Mouse (Mus musculus): ENCODE results near the gene Tmem176a. TPM values are rescaled to one million over a fixed set of nuclear protein-coding genes. Genes with fewer than 3 reads are reported as not detected.

Gene Tmem176a
- total and polyA plus RNA-seq, 3 experiments: 3.9 to 18.5 TPM; not detected in 1

GRCm38 (mm10) chr6:48845086-48845485, 4.4 kb downstream of the Tmem176a start:
- no peak overlapping the region for H3K9ac ChIP-seq (ENCODE audit: control insufficient read depth, low read depth, low read length, poor library complexity, severe bottlenecking)
- H3K9me3 ChIP-seq (replicated peaks; ENCODE audit: insufficient read depth, low read length): no peaks in the 10 kb centered on the region
- H3K4me1 ChIP-seq (ENCODE audit: control insufficient read depth in 1 of 2, insufficient read depth in 2 of 2, low read length in 2 of 2): peaks cover 0 to 11% of the 10 kb centered on the region in 2 experiments; a peak in 2 of 4 replicates
- H3K4me3 ChIP-seq (ENCODE audit: control insufficient read depth in 1 of 2, insufficient read depth in 1 of 2, low read depth in 2 of 2, low read length in 2 of 2): no peak overlapping the region
- DNase-seq (ENCODE audit: low read depth, low spot score): no peak
- no peak overlapping the region for H3K27ac ChIP-seq (ENCODE audit: control insufficient read depth, low read depth, low read length)
- no peaks in the 10 kb centered on the region; a peak in 1 of 4 replicates for H3K36me3 ChIP-seq (ENCODE audit: control insufficient read depth in 1 of 2, insufficient read depth in 2 of 2, low read length in 2 of 2)
- no peaks in the 10 kb centered on the region for H3K79me2 ChIP-seq (ENCODE audit: control insufficient read depth, insufficient read depth, low read length, poor library complexity)
- TF ChIP-seq TCF12 (IDR thresholded peaks at IDR 0.05; ENCODE audit: low read depth, low read length): no peak
- no peak for TF ChIP-seq NRF1 (IDR thresholded peaks at IDR 0.05; ENCODE audit: insufficient read depth, low read depth, low read length, poor library complexity, severe bottlenecking)
- TF ChIP-seq POLR2AphosphoS2 (IDR thresholded peaks at IDR 0.05; ENCODE audit: low read length): no peak
- TF ChIP-seq CHD1 (IDR thresholded peaks at IDR 0.05; ENCODE audit: low read depth, low read length): no peak
- no peak for TF ChIP-seq HCFC1 (IDR thresholded peaks at IDR 0.05; ENCODE audit: low read depth, low read length)
- TF ChIP-seq JUND (IDR thresholded peaks at IDR 0.05; ENCODE audit: low read depth, low read length): no peak
- TF ChIP-seq POLR2AphosphoS5 (IDR thresholded peaks at IDR 0.05; ENCODE audit: borderline replicate concordance, low read depth, low read length): no peak
- TF ChIP-seq BHLHE40 (IDR thresholded peaks at IDR 0.05; ENCODE audit: borderline replicate concordance, low read depth, low read length): no peak
- TF ChIP-seq ZC3H11A (IDR thresholded peaks at IDR 0.05; ENCODE audit: low read depth, low read length): no peak
- TF ChIP-seq MAZ (IDR thresholded peaks at IDR 0.05; ENCODE audit: low read depth, low read length): no peak
- no peaks in the 10 kb centered on the region for H3K27me3 ChIP-seq (ENCODE audit: control insufficient read depth in 1 of 2, insufficient read depth in 2 of 2, low read length in 2 of 2)

- H3K27ac ChIP-seq (ENCODE audit: control insufficient read depth, low read depth, low read length): no peak overlapping the region
- DNase-seq (ENCODE audit: low read depth, low spot score): no peak
- no peaks in the 10 kb centered on the region for H3K79me2 ChIP-seq (ENCODE audit: control insufficient read depth, insufficient read depth, low read length, poor library complexity)
- H3K4me1 ChIP-seq (ENCODE audit: control insufficient read depth in 1 of 2, insufficient read depth in 2 of 2, low read length in 2 of 2): peaks cover 0 to 6% of the 10 kb centered on the region in 2 experiments; a peak in 2 of 4 replicates
- no peak overlapping the region for H3K4me3 ChIP-seq (ENCODE audit: control insufficient read depth in 1 of 2, insufficient read depth in 1 of 2, low read depth in 2 of 2, low read length in 2 of 2)
- H3K27me3 ChIP-seq (ENCODE audit: control insufficient read depth in 1 of 2, insufficient read depth in 2 of 2, low read length in 2 of 2): no peaks in the 10 kb centered on the region
- H3K36me3 ChIP-seq (ENCODE audit: control insufficient read depth in 1 of 2, insufficient read depth in 2 of 2, low read length in 2 of 2): peaks cover 0 to 3% of the 10 kb centered on the region in 2 experiments; a peak in 2 of 4 replicates
- TF ChIP-seq MEF2A (IDR thresholded peaks at IDR 0.05; ENCODE audit: extremely low read depth, insufficient replicate concordance, low read depth, low read length, poor library complexity, severe bottlenecking) (no peak), KAT2A (conservative IDR thresholded peaks at IDR 0.05; ENCODE audit: low read depth, low read length) (no peak)
- no peaks in the 10 kb centered on the region for H3K9me3 ChIP-seq (replicated peaks; ENCODE audit: insufficient read depth, low read length)
- H3K9ac ChIP-seq (ENCODE audit: control insufficient read depth, low read depth, low read length, poor library complexity, severe bottlenecking): no peak overlapping the region
These were observed 11.2 kb downstream of the Tmem176a start for GRCm38 (mm10) chr6:48851820-48852491.

GRCm38 (mm10) chr6:48854155-48854554, 13.4 kb downstream of the Tmem176a start:
- DNase-seq (ENCODE audit: low read depth, low spot score): no peak
- Histone ChIP-seq H3K27me3 (ENCODE audit: control insufficient read depth in 1 of 2, insufficient read depth in 2 of 2, low read length in 2 of 2) (no peaks in the 10 kb centered on the region), H3K4me1 (ENCODE audit: control insufficient read depth in 1 of 2, insufficient read depth in 2 of 2, low read length in 2 of 2) (peaks cover 0 to 6% of the 10 kb centered on the region in 2 experiments; a peak in 2 of 4 replicates), H3K9me3 (replicated peaks; ENCODE audit: insufficient read depth, low read length) (no peaks in the 10 kb centered on the region), H3K4me3 (ENCODE audit: control insufficient read depth in 1 of 2, insufficient read depth in 1 of 2, low read depth in 2 of 2, low read length in 2 of 2) (no peak overlapping the region), H3K79me2 (ENCODE audit: control insufficient read depth, insufficient read depth, low read length, poor library complexity) (no peaks in the 10 kb centered on the region), H3K27ac (ENCODE audit: control insufficient read depth, low read depth, low read length) (no peak overlapping the region), H3K9ac (ENCODE audit: control insufficient read depth, low read depth, low read length, poor library complexity, severe bottlenecking) (no peak overlapping the region), H3K36me3 (ENCODE audit: control insufficient read depth in 1 of 2, insufficient read depth in 2 of 2, low read length in 2 of 2) (peaks cover 0 to 3% of the 10 kb centered on the region in 2 experiments; a peak in 2 of 4 replicates)
- TF ChIP-seq MYB (IDR thresholded peaks at IDR 0.05; ENCODE audit: low read depth, low read length) (no peak), SMC3 (IDR thresholded peaks at IDR 0.05; ENCODE audit: low read depth, low read length) (peak; percentile 45), ETS1 (IDR thresholded peaks at IDR 0.05; ENCODE audit: low read depth, low read length) (no peak), RAD21 (IDR thresholded peaks at IDR 0.05; ENCODE audit: low read depth, low read length) (peak; percentile 25), CTCF (IDR thresholded peaks at IDR 0.05 in 2 of 3, conservative IDR thresholded peaks at IDR 0.05 in 1 of 3; ENCODE audit: control insufficient read depth in 1 of 3, insufficient read depth in 1 of 3, low read depth in 2 of 3, low read length in 3 of 3, poor library complexity in 1 of 3, severe bottlenecking in 1 of 3) (peak; percentile 26 to 48 (median 31); a peak in 4 of 6 replicates), MYC (IDR thresholded peaks at IDR 0.05; ENCODE audit: low read depth, low read length) (no peak)

Data from MEL (cell line).